Mouse (Mus musculus): ENCODE measurements at regions not wholly inside any gene's neighbourhood (a gene's known extent, or its start where the extent isn't known, plus 50 kb on each side); places are given as distances from the start of the nearest gene placed in this dataset.

- DNase-seq: no peak
Measured at GRCm38 (mm10) chr16:51915034-51915928, 115.7 kb upstream of the Cblb start.

- no peak for DNase-seq
Measured at GRCm38 (mm10) chr16:51915929-51916308, 115.1 kb upstream of the Cblb start.

- no peak for DNase-seq
Measured at GRCm38 (mm10) chr16:51916337-51916736, 114.7 kb upstream of the Cblb start.

- DNase-seq: no peak
Measured at GRCm38 (mm10) chr16:51916820-51917219, 114.2 kb upstream of the Cblb start.

GRCm38 (mm10) chr16:51917540-51917939, 113.5 kb upstream of the Cblb start:
- no peak for DNase-seq

- no peak for DNase-seq
Measured at GRCm38 (mm10) chr16:51921025-51921424, 110.0 kb upstream of the Cblb start.

GRCm38 (mm10) chr16:51922589-51922988, 108.4 kb upstream of the Cblb start:
- no peak for DNase-seq

GRCm38 (mm10) chr16:51925639-51926038, 105.4 kb upstream of the Cblb start:
- DNase-seq: no peak

- no peak for DNase-seq
Measured at GRCm38 (mm10) chr16:51933122-51933521, 97.9 kb upstream of the Cblb start.

- DNase-seq: no peak
Measured at GRCm38 (mm10) chr16:51933965-51934364, 97.1 kb upstream of the Cblb start.

- no peak for DNase-seq
Measured at GRCm38 (mm10) chr16:51937298-51937697, 93.7 kb upstream of the Cblb start.

- DNase-seq: no peak
Measured at GRCm38 (mm10) chr16:51939061-51939460, 92.0 kb upstream of the Cblb start.

GRCm38 (mm10) chr16:51940574-51940973, 90.5 kb upstream of the Cblb start:
- no peak for DNase-seq

GRCm38 (mm10) chr16:51942431-51943130, 88.4 kb upstream of the Cblb start:
- DNase-seq: peak in 1 of 2 experiments; percentile 43

- DNase-seq: no peak
Measured at GRCm38 (mm10) chr16:51967051-51967845, 63.8 kb upstream of the Cblb start.

All from kidney, adult 8-10 months (tissue).